Mouse (Mus musculus): Measurements from ENCODE around the gene Gm3460. TPM values are rescaled to one million over a fixed set of nuclear protein-coding genes. Genes with fewer than 3 reads are reported as not detected.

Gene Gm3460
- not detected for polyA plus RNA-seq (2014; fragmentation: Illumina TruSeq; extraction: RNeasy Lipid Tissue Mini Kit (QIAGEN cat#74804); ENCODE audit: low read depth, low replicate concordance)

GRCm38 (mm10) chr14:6622318-6622717 is at the start of gene Gm3460:
Gene Gm3460 (minus strand): TSS chr14:6622418.

GRCm38 (mm10) chr14:6590513-6590912 is 31.7 kb downstream of the Gm3460 start, which contains the start of gene Gm3629:
Gene Gm3629 (minus strand): TSS chr14:6590613.

Other genes starting within 250 kb of the Gm3460 start
- not detected for gene Gm16440, start 232.1 kb downstream of the Gm3460 start, polyA plus RNA-seq (2014; fragmentation: Illumina TruSeq; extraction: RNeasy Lipid Tissue Mini Kit (QIAGEN cat#74804); ENCODE audit: low read depth, low replicate concordance)
- not detected for gene Gm3591, start 209.9 kb downstream of the Gm3460 start, polyA plus RNA-seq (2014; fragmentation: Illumina TruSeq; extraction: RNeasy Lipid Tissue Mini Kit (QIAGEN cat#74804); ENCODE audit: low read depth, low replicate concordance)
- gene Gm3594, start 177.8 kb downstream of the Gm3460 start, polyA plus RNA-seq (2014; fragmentation: Illumina TruSeq; extraction: RNeasy Lipid Tissue Mini Kit (QIAGEN cat#74804); ENCODE audit: low read depth, low replicate concordance), result not detected
- gene Gm8356, start 85.1 kb downstream of the Gm3460 start, polyA plus RNA-seq (2014; fragmentation: Illumina TruSeq; extraction: RNeasy Lipid Tissue Mini Kit (QIAGEN cat#74804); ENCODE audit: low read depth, low replicate concordance), result not detected
- not detected for gene Gm3629, start 31.8 kb downstream of the Gm3460 start, polyA plus RNA-seq (2014; fragmentation: Illumina TruSeq; extraction: RNeasy Lipid Tissue Mini Kit (QIAGEN cat#74804); ENCODE audit: low read depth, low replicate concordance)
- not detected for gene Gm10251, start 61.8 kb upstream of the Gm3460 start, polyA plus RNA-seq (2014; fragmentation: Illumina TruSeq; extraction: RNeasy Lipid Tissue Mini Kit (QIAGEN cat#74804); ENCODE audit: low read depth, low replicate concordance)
- gene Gm8050, start 97.8 kb upstream of the Gm3460 start, polyA plus RNA-seq (2014; fragmentation: Illumina TruSeq; extraction: RNeasy Lipid Tissue Mini Kit (QIAGEN cat#74804); ENCODE audit: low read depth, low replicate concordance), result not detected
- gene Gm3636, start 119.9 kb upstream of the Gm3460 start, polyA plus RNA-seq (2014; fragmentation: Illumina TruSeq; extraction: RNeasy Lipid Tissue Mini Kit (QIAGEN cat#74804); ENCODE audit: low read depth, low replicate concordance), result 1.7 TPM
- gene Gm8362, start 152.0 kb upstream of the Gm3460 start, polyA plus RNA-seq (2014; fragmentation: Illumina TruSeq; extraction: RNeasy Lipid Tissue Mini Kit (QIAGEN cat#74804); ENCODE audit: low read depth, low replicate concordance), result not detected
- gene Gm3642, start 217.9 kb upstream of the Gm3460 start, polyA plus RNA-seq (2014; fragmentation: Illumina TruSeq; extraction: RNeasy Lipid Tissue Mini Kit (QIAGEN cat#74804); ENCODE audit: low read depth, low replicate concordance), result not detected

All from kidney, adult 10 weeks (tissue).